Mouse (Mus musculus) ovary, postnatal 10 days (tissue): ENCODE measurements around the gene Gm17655.
A peak's percentile ranks its signal among the peaks of the same experiment; 100 is the strongest.
"Not testable (repeated sequence)": the region's sequence is repeated elsewhere in the genome, so short reads cannot be mapped to it uniquely, and the experiment has no call there.

Experiments used
- DNase-seq: peaks from one replicate; pipeline ENCODE4 v3.0.0; 2022; ENCODE audit warnings: low spot score

Gene Gm17655

GRCm38 (mm10) chr5:110072413-110072812 lies at the start of gene Gm17655:
TSS of gene Gm17655 (minus strand) at chr5:110072513.
- not testable (repeated sequence) for DNase-seq

- DNase-seq, result peak; percentile 82
Measured at GRCm38 (mm10) chr5:110109991-110110441, 37.7 kb upstream of the Gm17655 start, which contains the start of gene Zfp605. TSS of gene Zfp605 (plus strand) at chr5:110110092.

GRCm38 (mm10) chr5:110108305-110108628 lies 36.0 kb upstream of the Gm17655 start:
- DNase-seq, result no peak

GRCm38 (mm10) chr5:110107581-110108304 lies 35.4 kb upstream of the Gm17655 start, which contains the start of gene Gtpbp6:
TSS of gene Gtpbp6 (minus strand) at chr5:110108197.
- DNase-seq, result peak; percentile 82

- no peak for DNase-seq
Measured at GRCm38 (mm10) chr5:110106901-110107564, 34.7 kb upstream of the Gm17655 start.

GRCm38 (mm10) chr5:110106140-110106871 lies 34.0 kb upstream of the Gm17655 start:
- DNase-seq, result no peak

GRCm38 (mm10) chr5:110104616-110105380 lies 32.5 kb upstream of the Gm17655 start:
- no peak for DNase-seq

- DNase-seq, result no peak
Measured at GRCm38 (mm10) chr5:110103901-110104615, 31.7 kb upstream of the Gm17655 start.

GRCm38 (mm10) chr5:110102853-110103625 lies 30.7 kb upstream of the Gm17655 start:
- DNase-seq, result no peak

GRCm38 (mm10) chr5:110102429-110102828 lies 30.1 kb upstream of the Gm17655 start:
- no peak for DNase-seq

- DNase-seq, result no peak
Measured at GRCm38 (mm10) chr5:110101716-110102347, 29.5 kb upstream of the Gm17655 start.

GRCm38 (mm10) chr5:110100921-110101631 lies 28.8 kb upstream of the Gm17655 start:
- no peak for DNase-seq

GRCm38 (mm10) chr5:110099656-110100580 lies 27.6 kb upstream of the Gm17655 start, which contains the start of gene Plcxd1:
TSS of gene Plcxd1 (plus strand) at chr5:110099969.
- no peak for DNase-seq

GRCm38 (mm10) chr5:110098991-110099477 lies 26.7 kb upstream of the Gm17655 start:
- DNase-seq, result no peak

- no peak for DNase-seq
Measured at GRCm38 (mm10) chr5:110094847-110095213, 22.5 kb upstream of the Gm17655 start.

- DNase-seq, result no peak
Measured at GRCm38 (mm10) chr5:110094030-110094846, 21.9 kb upstream of the Gm17655 start, which contains the start of gene Gm35315. TSS of gene Gm35315 (minus strand) at chr5:110094420.

- no peak for DNase-seq
Measured at GRCm38 (mm10) chr5:110091546-110091945, 19.2 kb upstream of the Gm17655 start.
